Mouse (Mus musculus) hindbrain, postnatal 0 days (tissue): ENCODE measurements around the gene Far2. TPM values are rescaled to one million over a fixed set of nuclear protein-coding genes. Genes with fewer than 3 reads are reported as not detected.
"Not testable (repeated sequence)": the region's sequence is repeated elsewhere in the genome, so short reads cannot be mapped to it uniquely, and the experiment has no call there.

Source experiments
- ATAC-seq: fragments of 200-750 bp; cut with Nextera tagmentation; 2 replicates; pipeline ENCODE4 v1.8.0; 2017; ENCODE audit warnings: mild to moderate bottlenecking, moderate TSS enrichment, moderate library complexity
- DNase-seq: peaks from one replicate; pipeline ENCODE4 v3.0.0-alpha.2; 2015; ENCODE audit warnings: low spot score
- H3K27ac ChIP-seq: fragments of 300-500 bp; sonication (generic); 2 replicates; pipeline ENCODE4 v1.5.1; 2014; ENCODE audit warnings: mild to moderate bottlenecking
- H3K27me3 ChIP-seq: fragments of 300-500 bp; sonication (generic); 2 replicates; pipeline ENCODE4 v1.6.1; 2014; ENCODE audit warnings: low read length, mixed read lengths; ENCODE audit not compliant: insufficient read depth
- H3K36me3 ChIP-seq: fragments of 300-500 bp; sonication (generic); 2 replicates; pipeline ENCODE4 v1.6.1; 2014; ENCODE audit warnings: low read length, mixed read lengths; ENCODE audit not compliant: insufficient read depth
- H3K4me1 ChIP-seq: fragments of 300-500 bp; sonication (generic); 2 replicates; pipeline ENCODE4 v1.6.1; 2014; ENCODE audit warnings: antibody characterized with exemption, low read length, mixed read lengths; ENCODE audit not compliant: insufficient read depth
- H3K4me2 ChIP-seq: fragments of 300-500 bp; sonication (generic); 2 replicates; pipeline ENCODE4 v1.6.1; 2014; ENCODE audit warnings: low read depth, mild to moderate bottlenecking, low read length, moderate library complexity, mixed read lengths
- H3K4me3 ChIP-seq: fragments of 300-500 bp; sonication (generic); 2 replicates; pipeline ENCODE4 v1.5.1; 2014; ENCODE audit warnings: low read length
- H3K9ac ChIP-seq: fragments of 300-500 bp; sonication (generic); replicated peaks from 2 replicates; pipeline ENCODE4 v1.6.1; 2014; ENCODE audit warnings: mild to moderate bottlenecking, low read length, moderate library complexity, mixed read lengths
- H3K9me3 ChIP-seq: fragments of 300-500 bp; sonication (generic); 2 replicates; pipeline ENCODE4 v1.6.1; 2016; ENCODE audit warnings: low read length, mixed read lengths
- CTCF ChIP-seq: IDR thresholded peaks from 2 replicates; pipeline ENCODE4 v1.5.1; 2016; ENCODE audit warnings: antibody characterized with exemption, control low read depth, low read depth
- WGBS: fragments of 180-500 bp; shearing (Covaris S2); extraction: QIAGEN DNeasy Blood & Tissue Kit; methylation state at CpG from one replicate; pipeline ENCODE4 v1.1.7; 2014; 5-methylcytosine and 5-hydroxymethylcytosine counted together
- polyA plus RNA-seq: library from polyadenylated mRNA; unstranded; fragments of >200 nt; fragmentation: Nextera tagmentation; extraction: Ambion mirVana; gene quantifications from 2 replicates; pipeline ENCODE4 v1.2.1, GENCODE M21; 2015
- total RNA-seq: library from RNA; depleted of rRNA; stranded (reverse); fragments of >200 nt; gene quantifications from 2 replicates; pipeline ENCODE4 v1.2.3, GENCODE M21; 2014

Far2 gene
- total and polyA plus RNA-seq, 2 experiments from 2014 or later: 30.3 to 31.7 TPM

DNA sequence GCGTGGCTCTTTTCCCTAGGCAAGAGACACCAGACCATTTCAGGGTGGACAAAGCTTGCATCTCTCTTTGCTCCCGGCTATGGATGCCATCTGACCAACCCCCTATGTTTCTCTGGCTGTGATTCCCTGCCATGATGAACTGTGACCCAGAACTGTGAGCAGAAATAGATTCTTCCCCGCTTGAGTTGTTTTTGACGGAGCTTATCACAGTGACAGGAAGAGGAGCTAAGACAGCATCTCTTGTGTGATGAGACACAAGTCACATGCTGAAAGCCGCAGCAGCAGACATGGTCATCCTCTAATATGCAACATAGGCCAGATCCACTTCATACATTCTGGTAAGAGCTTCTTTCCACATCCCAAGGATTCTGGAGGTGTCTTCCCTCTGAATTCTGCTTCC lies 69.3 kb downstream of the Far2 start:
- H3K9ac ChIP-seq: no peak overlapping the region
- no peak overlapping the region for H3K27ac ChIP-seq
- H3K4me3 ChIP-seq: no peak overlapping the region
- H3K9me3 ChIP-seq: no peaks in the 10 kb centered on the region
- no peak for TF ChIP-seq CTCF
- 84% methylated on average over 5 of the region's 5 CpGs for WGBS
- no peak overlapping the region for H3K4me2 ChIP-seq
- no peaks in the 10 kb centered on the region for H3K27me3 ChIP-seq
- no peaks in the 10 kb centered on the region for H3K4me1 ChIP-seq
- H3K36me3 ChIP-seq: no peaks in the 10 kb centered on the region
- no peak for DNase-seq
- ATAC-seq: no peak

DNA sequence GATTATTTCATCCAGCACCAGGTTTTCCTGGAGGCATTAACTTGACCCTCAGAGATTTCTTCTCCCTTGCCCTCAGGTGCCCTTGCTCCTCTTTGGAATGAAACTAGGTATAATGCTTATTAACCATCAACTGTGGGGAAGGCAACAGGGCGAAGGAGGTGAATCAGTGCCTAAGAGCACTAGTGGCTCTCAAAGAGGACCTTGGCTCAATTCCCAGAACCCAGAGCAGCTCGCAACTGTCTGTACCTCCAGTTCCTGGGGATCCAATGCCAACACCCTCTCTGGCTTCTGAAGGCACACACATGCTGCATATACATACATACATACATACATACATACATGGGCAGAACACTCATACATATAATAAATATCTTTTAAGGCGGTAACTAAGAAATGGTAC lies 69.8 kb downstream of the Far2 start:
- no peak overlapping the region for H3K9ac ChIP-seq
- no peak overlapping the region for H3K4me3 ChIP-seq
- ATAC-seq (no peak), DNase-seq (no peak)
- no peaks in the 10 kb centered on the region for H3K36me3 ChIP-seq
- no peaks in the 10 kb centered on the region for H3K27me3 ChIP-seq
- no peak overlapping the region for H3K4me2 ChIP-seq
- no peak for TF ChIP-seq CTCF
- 69% methylated on average over 3 of the region's 3 CpGs for WGBS
- H3K27ac ChIP-seq: no peak overlapping the region
- no peaks in the 10 kb centered on the region for H3K4me1 ChIP-seq
- no peaks in the 10 kb centered on the region for H3K9me3 ChIP-seq

DNA sequence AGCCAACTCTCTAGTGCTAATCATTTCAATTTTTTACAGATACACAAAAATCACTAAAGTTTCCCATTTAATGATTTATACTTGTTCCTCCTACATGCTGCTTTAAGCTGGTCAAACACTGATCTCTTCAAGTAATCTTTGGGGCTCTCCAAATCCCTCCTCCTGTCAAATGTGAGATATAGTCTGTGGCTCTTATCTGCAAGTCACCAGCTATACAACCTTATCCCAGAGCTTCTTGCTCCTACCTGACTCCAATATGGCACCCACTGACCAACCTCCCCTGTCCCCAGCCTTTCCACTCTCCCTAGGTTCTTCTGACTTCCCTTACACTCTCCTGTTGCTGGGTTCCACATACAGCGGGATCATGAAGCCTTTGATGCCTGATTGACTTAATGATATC lies 70.6 kb downstream of the Far2 start:
- Histone ChIP-seq H3K9ac (no peak overlapping the region), H3K27ac (no peak overlapping the region), H3K4me1 (no peaks in the 10 kb centered on the region), H3K9me3 (no peaks in the 10 kb centered on the region), H3K4me3 (no peak overlapping the region), H3K36me3 (no peaks in the 10 kb centered on the region), H3K27me3 (no peaks in the 10 kb centered on the region), H3K4me2 (no peak overlapping the region)
- TF ChIP-seq CTCF: no peak
- ATAC-seq (no peak), DNase-seq (no peak)
- WGBS: 95% methylated on average over 1 of the region's 1 CpGs

DNA sequence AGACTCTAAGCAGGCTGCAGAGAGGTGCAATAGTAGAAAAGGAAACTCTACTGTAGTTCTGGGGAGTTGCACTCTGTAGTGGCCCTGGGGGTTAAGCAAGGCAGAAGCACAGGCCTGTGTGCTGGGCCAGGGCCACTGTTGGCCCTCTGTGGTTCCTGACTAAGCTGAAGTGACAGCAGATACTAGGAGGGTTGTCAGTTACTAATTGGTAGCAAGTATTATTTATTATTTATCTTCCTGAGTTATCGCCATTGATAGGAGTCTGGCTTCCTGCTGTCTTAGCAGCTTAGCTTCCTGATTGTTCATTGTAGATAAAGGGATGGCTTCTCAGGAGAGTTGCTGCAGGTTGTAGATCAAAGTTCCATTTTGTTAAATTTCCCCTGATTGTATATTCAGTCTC lies 73.6 kb downstream of the Far2 start:
- Histone ChIP-seq H3K4me2 (no peak overlapping the region), H3K27ac (no peak overlapping the region), H3K9me3 (no peaks in the 10 kb centered on the region), H3K36me3 (no peaks in the 10 kb centered on the region), H3K27me3 (no peaks in the 10 kb centered on the region), H3K4me1 (no peaks in the 10 kb centered on the region), H3K4me3 (no peak overlapping the region), H3K9ac (no peak overlapping the region)
- DNase-seq (no peak), ATAC-seq (no peak)
- no peak for TF ChIP-seq CTCF
- WGBS: 85% methylated on average over 1 of the region's 1 CpGs

DNA sequence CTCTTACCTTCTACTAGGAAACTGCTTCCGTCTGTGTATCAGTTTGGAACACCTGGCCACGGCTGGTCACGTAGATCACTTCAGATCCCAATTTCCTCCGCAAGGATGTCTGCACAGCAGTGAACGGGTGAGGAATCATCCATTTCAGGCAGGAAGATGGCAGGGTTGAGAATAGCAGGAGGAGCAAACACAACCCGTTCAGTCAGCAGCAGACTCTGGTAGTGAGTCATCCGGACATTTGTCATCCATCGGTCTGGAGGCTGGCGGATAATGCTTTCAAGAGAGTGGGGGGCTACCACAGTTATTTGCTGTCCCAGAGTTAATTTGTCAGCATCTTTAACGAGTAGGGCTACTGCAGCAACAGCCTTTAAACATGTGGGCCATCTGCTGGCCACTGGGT lies 79.8 kb downstream of the Far2 start:
- not testable (repeated sequence) for H3K4me3 ChIP-seq, H3K27me3 ChIP-seq, H3K9me3 ChIP-seq, H3K9ac ChIP-seq, H3K27ac ChIP-seq, ATAC-seq, H3K36me3 ChIP-seq, H3K4me1 ChIP-seq, H3K4me2 ChIP-seq, DNase-seq
- WGBS: 68% methylated on average over 10 of the region's 10 CpGs

DNA sequence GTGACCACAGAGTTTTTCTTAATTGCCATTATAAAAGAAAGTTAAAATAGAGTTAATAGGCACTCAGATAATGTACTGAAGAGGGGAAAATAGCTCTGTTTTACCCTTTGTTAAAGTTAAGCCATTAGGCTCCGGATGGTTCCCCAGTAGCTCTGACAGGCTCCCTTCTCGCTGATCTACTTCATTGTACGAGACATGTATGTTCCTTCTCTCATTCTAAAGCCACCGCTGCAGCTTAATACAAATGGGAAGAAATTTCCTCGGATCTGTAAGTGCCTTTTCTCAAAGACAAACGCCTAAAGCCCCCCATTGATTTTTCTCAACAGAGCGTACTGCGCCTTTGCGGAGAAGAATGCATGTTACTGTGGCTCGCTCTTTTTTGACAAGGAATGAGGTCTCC lies 85.3 kb downstream of the Far2 start:
- Histone ChIP-seq H3K4me3 (no peak overlapping the region), H3K27ac (no peak overlapping the region), H3K9ac (no peak overlapping the region), H3K9me3 (no peaks in the 10 kb centered on the region), H3K4me2 (peak overlapping the region; percentile 31; the same call in 1 of the 2 replicates), H3K27me3 (no peaks in the 10 kb centered on the region), H3K36me3 (no peaks in the 10 kb centered on the region), H3K4me1 (no peaks in the 10 kb centered on the region)
- DNase-seq: peak; percentile 15
- WGBS: 26% methylated on average over 10 of the region's 10 CpGs
- no peak for ATAC-seq
- TF ChIP-seq CTCF: no peak

DNA sequence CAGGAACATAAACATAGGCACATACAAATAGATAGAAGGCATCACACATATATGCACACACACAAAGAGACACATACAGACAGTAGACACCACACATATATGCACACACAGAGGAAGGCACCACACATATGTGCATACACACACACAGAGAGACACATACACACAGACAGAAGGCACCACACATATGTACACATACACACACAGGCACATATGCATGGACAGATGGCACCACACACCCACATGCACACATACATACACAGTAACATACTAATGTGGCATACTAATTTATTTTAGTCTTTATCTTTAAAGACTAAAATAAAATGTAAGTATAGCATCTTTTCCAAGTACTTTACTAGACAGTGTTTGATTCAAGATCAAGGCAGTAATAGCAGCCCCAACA lies 86.5 kb downstream of the Far2 start:
- H3K4me2 ChIP-seq: no peak overlapping the region
- no peaks in the 10 kb centered on the region for H3K27me3 ChIP-seq
- DNase-seq (no peak), ATAC-seq (no peak)
- H3K36me3 ChIP-seq: no peaks in the 10 kb centered on the region
- H3K4me3 ChIP-seq: no peak overlapping the region
- no peak for TF ChIP-seq CTCF
- H3K27ac ChIP-seq: no peak overlapping the region
- H3K9ac ChIP-seq: no peak overlapping the region
- no peaks in the 10 kb centered on the region for H3K4me1 ChIP-seq
- no peaks in the 10 kb centered on the region for H3K9me3 ChIP-seq
